Mouse (Mus musculus): ENCODE measurements around the gene Gm3893. TPM values are rescaled to one million over a fixed set of nuclear protein-coding genes. Genes with fewer than 3 reads are reported as not detected.
"Not testable (repeated sequence)": the region's sequence is repeated elsewhere in the genome, so short reads cannot be mapped to it uniquely, and the experiment has no call there.

The Gm3893 gene
- not detected for total RNA-seq (2021)

DNA sequence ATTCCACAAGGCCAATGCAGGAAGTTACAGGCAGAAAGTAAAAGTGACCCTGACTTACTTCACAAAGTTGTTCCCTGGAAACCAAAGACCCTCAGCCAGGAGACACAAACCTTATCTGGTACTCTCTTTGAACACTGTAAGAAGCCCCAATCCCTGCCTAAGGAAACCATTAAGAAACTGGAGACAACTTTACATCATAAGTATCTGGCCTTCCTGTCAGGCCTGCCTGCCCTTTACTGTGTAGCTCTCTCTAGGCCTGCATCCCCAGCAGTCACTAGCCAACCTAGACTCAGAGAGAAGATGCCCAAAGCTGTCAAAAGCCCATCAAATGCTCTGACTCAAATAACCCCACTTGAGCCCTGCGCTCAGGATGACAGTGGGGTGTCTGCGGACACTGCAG, at the start of gene Gm3893:
Gene Gm3893 (plus strand): TSS at position 301 of the 400 bp plus-strand sequence.
- not testable (repeated sequence) for DNase-seq (ENCODE audit: extremely low spot score in 1 of 2, low spot score in 2 of 2)

GRCm38 (mm10) chr4:42114517-42114916, 23.5 kb downstream of the Gm3893 start, which contains the start of gene Gm13304:
Gene Gm13304 (plus strand): TSS chr4:42114817.
- intact Hi-C loops (cut with DNase I); DNase-seq (ENCODE audit: extremely low spot score in 1 of 2, low spot score in 2 of 2): not testable (repeated sequence)

More for the DNA sequence above, at the start of gene Gm3893:
- intact Hi-C loops (cut with DNase I) = not testable (repeated sequence)

Other genes starting within 250 kb of the Gm3893 start
- not detected for gene Gm21541, start 187.6 kb upstream of the Gm3893 start, total RNA-seq (2021)
- gene Gm20878, start 149.6 kb upstream of the Gm3893 start, total RNA-seq (2021) = 10 to 100 TPM; 45.4 to 51.3 TPM
- gene Fam205a4, start 125.1 kb upstream of the Gm3893 start, total RNA-seq (2021) = 1 to 10 TPM; 3.1 to 5.7 TPM
- 1 to 10 TPM; 4.2 to 5.8 TPM for gene Gm21093, start 56.5 kb upstream of the Gm3893 start, total RNA-seq (2021)
- 10 to 100 TPM in 1 of 2 experiments, 1 to 10 TPM in 1; 8.0 to 17.1 TPM for gene Gm13304, start 23.6 kb downstream of the Gm3893 start, total RNA-seq (2021)
- gene Gm13306, start 62.2 kb downstream of the Gm3893 start, total RNA-seq (2021) = 10 to 100 TPM; 26.7 to 40.5 TPM
- under 1 TPM; 0.43 to 0.99 TPM for gene Gm13305, start 77.4 kb downstream of the Gm3893 start, total RNA-seq (2021)
- 1 to 10 TPM; 8.8 to 9.0 TPM for gene Gm10600, start 149.4 kb downstream of the Gm3893 start, total RNA-seq (2021)
- gene Ccl21b, start 164.6 kb downstream of the Gm3893 start, total RNA-seq (2021) = not detected
- gene Gm21953, start 203.1 kb downstream of the Gm3893 start, total RNA-seq (2021) = not detected
- gene Fam205a3, start 227.1 kb downstream of the Gm3893 start, total RNA-seq (2021) = 1 to 10 TPM in 1 of 2 experiments, not detected in 1; 1.4 TPM

All from left cerebral cortex, postnatal 10 days (tissue).